Mouse (Mus musculus) embryonic fibroblast, embryonic 13.5 days (primary cell): ENCODE measurements around the gene BC025920.

Experiments
- CTCF ChIP-seq: IDR thresholded peaks from 2 replicates; pipeline ENCODE4 v1.5.1; 2011; ENCODE audit warnings: mild to moderate bottlenecking, control low read depth, low read length, moderate library complexity, borderline replicate concordance; ENCODE audit not compliant: insufficient read depth
- POLR2A ChIP-seq: IDR thresholded peaks from 2 replicates; pipeline ENCODE4 v1.6.1; 2011; ENCODE audit warnings: low read depth, mild to moderate bottlenecking, control low read depth, low read length, moderate library complexity

- TF ChIP-seq CTCF (no peak), POLR2A (no peak; the same call in 1 of the 2 replicates)
These were observed 20.3 kb downstream of the BC025920 start for GRCm38 (mm10) chr10:81626101-81626993.
